ENCODE assay signal across 18 mouse cellular contexts in the genomic region with DNA sequence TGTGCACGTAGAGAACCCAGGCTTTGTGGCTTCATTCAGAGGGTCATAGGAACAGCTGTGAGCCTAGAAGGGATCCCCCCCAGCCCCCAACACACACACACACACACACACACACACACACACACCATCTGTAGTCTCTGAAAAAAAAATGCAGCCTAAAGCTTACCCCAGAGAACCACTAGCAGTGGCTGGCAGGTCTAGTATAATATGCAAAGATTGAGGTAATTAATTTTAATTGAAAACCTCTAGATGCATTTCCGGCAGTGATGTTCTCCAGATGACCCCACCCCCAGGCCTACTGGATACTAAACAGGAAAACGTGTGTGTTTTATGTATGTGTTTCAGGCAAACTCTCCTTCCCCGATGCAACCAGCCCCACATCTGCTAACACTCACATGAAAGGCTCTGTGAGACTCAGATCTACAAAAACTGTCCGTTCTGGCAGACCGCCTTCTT.
A peak's percentile ranks its signal among the peaks of the same experiment; 100 is the strongest.
DNase-seq lines count a peak whose midpoint lies in the region; ATAC-seq and TF ChIP-seq lines count a peak whose summit lies in the region.
"Had no signal": no experiment of that assay in that cellular context is flagged by ENCODE, and none has a peak within 500 bp of the region (broad histone marks: within the 10 kb centered on the region; RNA-seq: fewer than 3 reads in every experiment).

No protein-coding gene starts in this region.

- no peak for TF ChIP-seq EP300 in stomach, postnatal 0 days (optimal IDR thresholded peaks at IDR 0.05)

- no peaks in the 10 kb centered on the region for H3K27me3 ChIP-seq in hindbrain, embryonic 13.5 days
- no peaks in the 10 kb centered on the region for H3K27me3 ChIP-seq in hindbrain, postnatal 0 days (ENCODE audit: insufficient read depth, low read length)
- no peaks in the 10 kb centered on the region for H3K27me3 ChIP-seq in stomach, embryonic 15.5 days (replicated peaks)
- H3K27me3 ChIP-seq in stomach, postnatal 0 days (ENCODE audit: control insufficient read depth, insufficient read depth, low read length): no peaks in the 10 kb centered on the region
- H3K27me3 ChIP-seq in limb, embryonic 12.5 days: no peaks in the 10 kb centered on the region
- no peaks in the 10 kb centered on the region for H3K27me3 ChIP-seq in forebrain, embryonic 11.5 days (ENCODE audit: control insufficient read depth, insufficient read depth, low read length)
- H3K27me3 ChIP-seq: CH12.LX; hindbrain, embryonic 12.5 days; midbrain, embryonic 12.5 days had no signal

- no peak overlapping the region for H3K4me2 ChIP-seq in hindbrain, embryonic 13.5 days
- no peak overlapping the region for H3K4me2 ChIP-seq in hindbrain, postnatal 0 days (ENCODE audit: low read depth, low read length)
- H3K4me2 ChIP-seq in stomach, embryonic 15.5 days: no peak overlapping the region
- no peak overlapping the region for H3K4me2 ChIP-seq in stomach, postnatal 0 days (replicated peaks; ENCODE audit: low read depth)
- H3K4me2 ChIP-seq in limb, embryonic 12.5 days: no peak overlapping the region
- H3K4me2 ChIP-seq in forebrain, embryonic 11.5 days (ENCODE audit: low read depth, low read length, severe bottlenecking): no peak overlapping the region
- H3K4me2 ChIP-seq: hindbrain, embryonic 12.5 days; liver, embryonic 11.5 days; midbrain, embryonic 12.5 days had no signal

- no peak overlapping the region for H3K9ac ChIP-seq in hindbrain, embryonic 13.5 days
- H3K9ac ChIP-seq in hindbrain, postnatal 0 days (replicated peaks; ENCODE audit: low read length): no peak overlapping the region
- H3K9ac ChIP-seq in stomach, embryonic 15.5 days: no peak overlapping the region
- no peak overlapping the region for H3K9ac ChIP-seq in stomach, postnatal 0 days (ENCODE audit: low read length)
- no peak overlapping the region for H3K9ac ChIP-seq in limb, embryonic 12.5 days (replicated peaks)
- no peak overlapping the region for H3K9ac ChIP-seq in forebrain, embryonic 11.5 days (ENCODE audit: low read length)
- H3K9ac ChIP-seq: hindbrain, embryonic 12.5 days; midbrain, embryonic 12.5 days had no signal

- no peak overlapping the region for H3K4me3 ChIP-seq in hindbrain, embryonic 13.5 days
- H3K4me3 ChIP-seq in hindbrain, postnatal 0 days (ENCODE audit: low read length): no peak overlapping the region
- no peak overlapping the region for H3K4me3 ChIP-seq in stomach, embryonic 15.5 days (replicated peaks)
- H3K4me3 ChIP-seq in stomach, postnatal 0 days (ENCODE audit: low read depth, low read length): no peak overlapping the region
- no peak overlapping the region for H3K4me3 ChIP-seq in limb, embryonic 12.5 days (replicated peaks)
- H3K4me3 ChIP-seq in forebrain, embryonic 11.5 days (ENCODE audit: low read depth, low read length): no peak overlapping the region
- H3K4me3 ChIP-seq: heart, adult 2 months; hindbrain, embryonic 12.5 days; midbrain, embryonic 12.5 days had no signal

- peak; percentile 54; the same call in 1 of the 2 replicates for ATAC-seq in hindbrain, embryonic 13.5 days (ENCODE audit: low FRiP score)
- ATAC-seq in hindbrain, postnatal 0 days: no peak
- 0 out of 2 replicates have a peak, but pooled peaks have one; percentile 41 for ATAC-seq in stomach, embryonic 15.5 days (ENCODE audit: insufficient read depth, low FRiP score, low read depth)
- ATAC-seq in stomach, postnatal 0 days (ENCODE audit: low FRiP score, low TSS enrichment): no peak
- ATAC-seq in limb, embryonic 12.5 days (ENCODE audit: insufficient number of reproducible peaks, insufficient read depth, low FRiP score, low TSS enrichment, low read depth): peak; percentile 57; the same call in 1 of the 2 replicates
- ATAC-seq in forebrain, embryonic 11.5 days (replicated peaks; ENCODE audit: low FRiP score): no peak
- no peak for ATAC-seq in megakaryocyte-erythroid progenitor cell, adult 5-6 weeks (replicated peaks; ENCODE audit: low FRiP score, low TSS enrichment, poor library complexity, severe bottlenecking)
- ATAC-seq: forebrain, embryonic 16.5 days had no signal

- H3K27ac ChIP-seq in hindbrain, embryonic 13.5 days: no peak overlapping the region
- no peak overlapping the region for H3K27ac ChIP-seq in hindbrain, postnatal 0 days
- no peak overlapping the region for H3K27ac ChIP-seq in stomach, embryonic 15.5 days
- H3K27ac ChIP-seq in stomach, postnatal 0 days (replicated peaks): no peak overlapping the region
- peak overlapping the region; percentile 73 for H3K27ac ChIP-seq in limb, embryonic 12.5 days
- H3K27ac ChIP-seq in forebrain, embryonic 11.5 days (ENCODE audit: low read depth, low read length): no peak overlapping the region
- H3K27ac ChIP-seq: heart, adult 2 months; hindbrain, embryonic 12.5 days; midbrain, embryonic 12.5 days had no signal

- no peak for DNase-seq in hindbrain, postnatal 0 days (ENCODE audit: low spot score)
- DNase-seq in stomach, postnatal 0 days (ENCODE audit: low spot score): no peak
- DNase-seq in heart, postnatal 25 days (ENCODE audit: low spot score): no peak
- DNase-seq in forebrain, embryonic 11.5 days (ENCODE audit: low spot score): no peak
- DNase-seq: adrenal gland, postnatal 14 days; cerebellum, adult 9-10 months; gastrocnemius, postnatal 10 days; heart, adult 2 months; kidney, adult 8-10 months had no signal

- TF ChIP-seq CTCF in hindbrain, postnatal 0 days (IDR thresholded peaks at IDR 0.05; ENCODE audit: low read depth): no peak
- TF ChIP-seq CTCF in stomach, postnatal 0 days (IDR thresholded peaks at IDR 0.05; ENCODE audit: low read depth): no peak

- H3K4me1 ChIP-seq in hindbrain, embryonic 13.5 days (replicated peaks): peaks cover 12% of the 10 kb centered on the region
- 0 out of 2 replicates have a peak, but pooled peaks cover 4% of the 10 kb centered on the region for H3K4me1 ChIP-seq in hindbrain, postnatal 0 days (ENCODE audit: insufficient read depth, low read length)
- H3K4me1 ChIP-seq in stomach, embryonic 15.5 days: 0 out of 2 replicates have a peak, but pooled peaks cover 11% of the 10 kb centered on the region
- H3K4me1 ChIP-seq in stomach, postnatal 0 days (replicated peaks; ENCODE audit: control insufficient read depth, insufficient read depth): peaks cover 2% of the 10 kb centered on the region; the same call in 1 of the 2 replicates
- H3K4me1 ChIP-seq in limb, embryonic 12.5 days (replicated peaks): peaks cover 21% of the 10 kb centered on the region
- H3K4me1 ChIP-seq in forebrain, embryonic 11.5 days (replicated peaks; ENCODE audit: control insufficient read depth, insufficient read depth, low read length): no peaks in the 10 kb centered on the region

- H3K9me3 ChIP-seq in hindbrain, embryonic 13.5 days: no peaks in the 10 kb centered on the region
- H3K9me3 ChIP-seq in hindbrain, postnatal 0 days (ENCODE audit: low read length): no peaks in the 10 kb centered on the region
- H3K9me3 ChIP-seq in stomach, embryonic 15.5 days: no peaks in the 10 kb centered on the region
- H3K9me3 ChIP-seq in stomach, postnatal 0 days (ENCODE audit: control insufficient read depth, low read length): no peaks in the 10 kb centered on the region
- peaks cover 7% of the 10 kb centered on the region; the same call in 1 of the 2 replicates for H3K9me3 ChIP-seq in limb, embryonic 12.5 days
- no peaks in the 10 kb centered on the region for H3K9me3 ChIP-seq in forebrain, embryonic 11.5 days (ENCODE audit: control insufficient read depth, low read length)
- H3K9me3 ChIP-seq: hindbrain, embryonic 12.5 days; midbrain, embryonic 12.5 days had no signal

- WGBS in hindbrain, embryonic 13.5 days: 68% methylated on average over 6 of the region's 6 CpGs
- 63% methylated on average over 6 of the region's 6 CpGs for WGBS in hindbrain, postnatal 0 days
- 59% methylated on average over 6 of the region's 6 CpGs for WGBS in stomach, embryonic 15.5 days
- 62% methylated on average over 6 of the region's 6 CpGs for WGBS in stomach, postnatal 0 days
- 14% methylated on average over 6 of the region's 6 CpGs for WGBS in limb, embryonic 12.5 days
- WGBS in forebrain, embryonic 11.5 days: 84% methylated on average over 6 of the region's 6 CpGs

- no peaks in the 10 kb centered on the region for H3K36me3 ChIP-seq in hindbrain, embryonic 13.5 days
- no peaks in the 10 kb centered on the region for H3K36me3 ChIP-seq in hindbrain, postnatal 0 days (ENCODE audit: insufficient read depth, low read length)
- no peaks in the 10 kb centered on the region for H3K36me3 ChIP-seq in stomach, embryonic 15.5 days
- H3K36me3 ChIP-seq in stomach, postnatal 0 days (ENCODE audit: control insufficient read depth, insufficient read depth, low read length): no peaks in the 10 kb centered on the region
- no peaks in the 10 kb centered on the region for H3K36me3 ChIP-seq in limb, embryonic 12.5 days
- no peaks in the 10 kb centered on the region for H3K36me3 ChIP-seq in forebrain, embryonic 11.5 days (ENCODE audit: control insufficient read depth, insufficient read depth, low read length)
- H3K36me3 ChIP-seq: hindbrain, embryonic 12.5 days; midbrain, embryonic 12.5 days had no signal

- intact Hi-C loops in heart, postnatal 25 days (cut with DNase I): no loop called here

Comparison
In these comparisons a context has a peak if more than half of its experiments do, and no peak if none do; other contexts are left out.
1. ATAC-seq: peak in hindbrain, embryonic 13.5 days (single experiment), stomach, embryonic 15.5 days (single experiment) and limb, embryonic 12.5 days (single experiment); none in hindbrain, postnatal 0 days (single experiment), stomach, postnatal 0 days (single experiment), forebrain, embryonic 11.5 days (single experiment) and megakaryocyte-erythroid progenitor cell, adult 5-6 weeks (single experiment).